Mouse (Mus musculus) frontal cortex, postnatal 25 days (tissue): ENCODE data around the gene Epas1.

Experiments used
- DNase-seq, 2 experiments: peaks; one replicate each; pipeline ENCODE4 v3.0.0; 2022; ENCODE audit warnings: low spot score in 2 of 2

The Epas1 gene

GRCm38 (mm10) chr17:86787805-86788204, 34.3 kb downstream of the Epas1 start:
- no peak for DNase-seq

GRCm38 (mm10) chr17:86788316-86788715, 34.8 kb downstream of the Epas1 start:
- no peak for DNase-seq

GRCm38 (mm10) chr17:86791925-86792324, 38.4 kb downstream of the Epas1 start:
- DNase-seq: no peak

- DNase-seq: no peak
Measured at GRCm38 (mm10) chr17:86795773-86796172, 42.3 kb downstream of the Epas1 start.

- DNase-seq: no peak
Measured at GRCm38 (mm10) chr17:86797031-86797430, 43.5 kb downstream of the Epas1 start.

- no peak for DNase-seq
Measured at GRCm38 (mm10) chr17:86798460-86798859, 45.0 kb downstream of the Epas1 start.

- DNase-seq: no peak
Measured at GRCm38 (mm10) chr17:86798951-86799350, 45.5 kb downstream of the Epas1 start.

DNA sequence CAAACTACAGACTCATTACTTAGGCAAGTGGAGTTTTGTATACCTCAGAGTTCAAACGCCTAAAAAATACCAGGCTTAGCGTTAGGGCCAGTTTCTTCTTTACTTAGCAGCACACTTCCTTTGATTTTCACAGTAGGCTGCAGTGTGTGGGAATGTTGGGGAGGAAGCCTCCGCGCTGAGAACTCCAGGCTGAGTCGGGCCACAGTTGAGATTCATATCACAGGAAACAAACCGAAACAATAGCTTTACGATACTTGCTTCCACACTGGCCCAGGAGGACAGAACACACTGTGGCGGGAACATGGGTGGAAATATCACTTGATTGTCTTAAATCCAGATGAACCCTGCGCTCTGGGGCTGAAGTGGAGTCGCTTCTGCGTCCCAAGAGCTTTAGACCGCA, 47.0 kb downstream of the Epas1 start:
- no peak for DNase-seq

DNA sequence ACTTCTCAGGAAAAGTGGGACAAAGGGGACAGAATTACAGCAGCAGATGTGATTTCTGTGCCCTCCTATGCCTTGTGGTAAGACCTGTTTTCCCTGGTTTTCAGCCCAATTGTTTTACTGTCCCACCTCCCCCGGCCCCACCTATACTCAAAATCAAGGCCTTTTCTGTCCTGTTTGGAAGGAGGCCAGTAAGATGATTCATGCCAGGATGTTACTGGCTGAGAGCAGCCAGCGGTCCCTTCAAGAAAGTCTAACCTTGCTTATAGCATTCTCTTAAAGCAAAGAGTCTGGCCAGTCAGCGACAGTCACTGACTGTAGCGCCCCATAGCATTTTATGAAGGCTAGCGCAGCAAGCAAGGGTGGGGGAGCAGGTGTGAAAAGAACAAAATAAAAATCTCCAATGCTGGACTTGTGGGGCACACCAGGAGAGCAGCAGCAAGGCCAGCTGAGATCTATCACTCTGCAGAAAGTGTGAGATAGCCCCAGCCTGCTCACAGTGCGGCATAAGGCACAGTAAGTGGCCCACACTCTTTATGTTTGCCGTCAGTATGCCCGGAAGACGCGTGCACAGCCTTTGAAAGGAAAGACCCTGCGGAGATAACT, 47.8 kb downstream of the Epas1 start:
- no peak for DNase-seq

GRCm38 (mm10) chr17:86801876-86802275, 48.4 kb downstream of the Epas1 start:
- no peak for DNase-seq

DNA sequence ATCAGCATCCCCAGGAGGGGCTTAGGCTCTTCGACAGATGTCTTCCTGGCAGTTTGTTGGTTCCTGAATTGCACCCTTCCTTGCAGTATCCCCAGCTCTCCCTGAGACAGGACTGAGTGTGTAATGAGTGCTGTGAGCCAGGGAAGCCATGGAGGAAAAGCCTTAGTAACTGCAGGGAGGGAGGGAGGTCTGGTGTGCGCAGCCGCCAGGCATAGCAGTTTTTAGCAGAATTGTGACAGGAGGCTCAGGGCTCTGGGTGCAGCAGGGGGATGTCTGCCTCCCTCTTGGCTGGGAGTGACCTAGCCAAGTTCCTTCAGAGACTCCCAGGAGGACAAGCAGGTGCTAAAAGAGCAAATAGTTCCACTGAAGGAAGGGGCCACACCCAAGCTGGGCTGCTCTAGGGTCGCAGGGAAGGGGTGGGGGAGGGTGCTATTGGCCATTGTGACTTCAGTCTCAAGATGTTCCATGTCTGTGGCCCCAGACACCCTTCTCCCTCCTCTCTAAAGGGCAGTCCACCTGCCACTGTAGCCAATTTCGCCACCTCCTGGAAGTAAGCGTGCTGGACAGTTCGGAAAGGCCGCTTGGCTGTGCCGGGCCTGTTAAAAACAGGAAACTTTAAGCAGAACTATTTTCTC, 49.0 kb downstream of the Epas1 start:
- no peak for DNase-seq

GRCm38 (mm10) chr17:86803147-86803546, 49.6 kb downstream of the Epas1 start:
- DNase-seq: no peak

GRCm38 (mm10) chr17:86803653-86804052, 50.2 kb downstream of the Epas1 start:
- no peak for DNase-seq

DNA sequence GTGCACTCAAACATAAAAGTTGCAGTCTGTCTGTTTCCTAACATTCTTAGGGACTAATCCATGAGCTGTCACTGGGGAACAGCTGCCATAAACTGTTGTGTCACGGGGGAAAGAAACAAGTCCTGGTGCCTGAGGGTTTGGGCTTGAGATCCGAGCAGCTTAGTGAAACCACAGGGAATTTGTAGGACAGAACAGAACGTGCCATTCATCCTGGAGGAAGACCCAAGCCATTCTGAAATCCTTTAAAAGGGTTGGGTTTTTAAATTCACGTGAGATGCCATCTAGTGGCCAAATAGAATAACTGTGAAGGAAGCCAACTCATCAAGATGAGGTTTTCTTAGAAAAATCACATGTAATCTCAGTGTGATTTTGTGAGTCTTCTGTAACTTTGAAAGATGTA, 58.5 kb downstream of the Epas1 start:
- no peak for DNase-seq

DNA sequence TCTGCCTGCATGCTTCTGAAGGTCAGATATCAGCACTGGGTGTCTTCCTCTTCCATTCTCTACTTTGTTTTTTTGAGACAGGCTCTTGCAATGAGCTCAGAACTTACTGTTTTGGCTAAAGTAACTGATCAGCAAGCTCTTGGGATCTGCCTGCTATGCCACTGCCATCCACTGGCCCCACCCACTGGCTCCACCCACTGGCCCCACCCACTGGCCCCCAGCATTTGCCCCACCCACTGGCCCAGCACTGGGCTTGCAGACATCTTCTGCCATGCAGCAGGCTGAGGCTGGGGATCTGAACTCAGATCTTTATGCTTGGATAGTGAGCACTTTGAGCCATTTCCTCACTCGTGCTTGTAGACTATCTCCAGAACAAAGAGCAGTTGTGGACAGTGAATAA, 60.8 kb downstream of the Epas1 start:
- no peak for DNase-seq

GRCm38 (mm10) chr17:86815016-86815865, 61.7 kb downstream of the Epas1 start:
- no peak for DNase-seq

DNA sequence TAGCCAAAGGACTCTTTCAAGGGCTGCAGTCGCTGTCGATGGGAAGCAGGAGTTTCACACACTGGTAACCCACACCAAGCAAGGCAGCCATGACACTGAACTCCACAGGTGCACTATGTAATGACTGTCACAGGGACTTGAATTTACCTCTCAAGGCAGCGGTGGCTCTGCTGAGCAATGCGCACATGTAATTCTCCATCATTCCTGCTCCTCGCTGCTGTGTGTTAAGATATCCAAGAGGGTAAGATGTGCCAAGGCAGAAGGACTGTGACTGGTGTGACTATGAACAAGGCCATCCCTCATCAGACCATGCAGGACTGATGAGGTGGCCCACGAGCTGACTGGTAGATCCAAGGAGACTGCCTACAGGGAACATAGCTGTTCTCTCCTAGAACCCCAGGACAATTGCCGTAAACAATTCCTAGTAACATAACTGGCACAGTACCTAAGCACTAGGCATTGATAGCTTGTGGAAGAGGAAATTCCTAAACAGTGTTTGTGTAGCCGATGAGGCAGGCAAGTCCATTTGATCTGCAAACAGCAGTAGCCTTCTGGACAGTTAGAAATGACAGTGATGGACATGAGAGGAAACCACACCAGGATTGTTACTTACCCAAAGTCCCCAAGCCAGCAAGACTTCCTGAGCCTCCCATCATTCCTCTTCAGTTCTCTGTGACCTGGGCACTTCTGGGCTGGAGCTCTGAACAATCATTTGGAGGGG, 68.7 kb downstream of the Epas1 start:
- DNase-seq: no peak

GRCm38 (mm10) chr17:86824502-86825162, 71.1 kb downstream of the Epas1 start:
- no peak for DNase-seq

- DNase-seq: no peak
Measured at GRCm38 (mm10) chr17:86825163-86825902, 71.8 kb downstream of the Epas1 start.

- no peak for DNase-seq
Measured at GRCm38 (mm10) chr17:86826376-86826775, 72.9 kb downstream of the Epas1 start.
